Comparison of ENCODE assay signal across 20 mouse cellular contexts in the genomic region with DNA sequence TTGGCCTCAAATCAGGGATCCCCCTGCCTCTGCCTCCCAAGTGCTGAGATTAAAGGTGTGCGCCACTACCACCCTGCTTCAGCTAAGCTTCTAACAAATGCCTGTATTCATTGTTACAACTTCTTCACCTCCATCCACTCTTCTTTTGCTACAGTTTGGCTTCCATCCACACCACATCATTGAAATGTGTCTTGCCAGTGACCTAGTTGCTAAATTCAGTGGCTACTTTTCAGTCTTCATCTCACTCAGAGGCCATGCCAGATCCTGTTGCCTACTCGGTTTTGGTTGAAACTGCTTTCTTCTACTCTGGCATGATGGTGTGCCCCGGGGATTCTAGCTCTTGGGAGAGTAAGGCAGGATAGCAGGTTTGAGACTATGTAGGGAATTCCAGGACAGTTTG.
DNase-seq lines count a peak whose midpoint lies in the region; ATAC-seq lines count a peak whose summit lies in the region.
"Had no signal": no experiment of that assay in that cellular context is flagged by ENCODE, and none has a peak within 500 bp of the region (broad histone marks: within the 10 kb centered on the region; RNA-seq: fewer than 3 reads in every experiment).

No protein-coding gene starts in this region.

- no peak for DNase-seq in frontal cortex, postnatal 10 days (ENCODE audit: low spot score in 2 of 2)
- DNase-seq in lung, postnatal 10 days: peak; percentile 36
- no peak for DNase-seq in lung, postnatal 4 days
- DNase-seq in 3T3-L1 (ENCODE audit: low read depth, low spot score) (peak; percentile 49), adipocyte (ENCODE audit: low spot score) (peak; percentile 68)
- DNase-seq: adrenal gland, postnatal 10 days; cerebellum, adult 18-20 months; cerebellum, adult 9-10 months; gastrocnemius, postnatal 10 days; gastrocnemius, postnatal 36 days; heart, adult 2 months; heart, postnatal 36 days had no signal

- ATAC-seq in frontal cortex, adult (ENCODE audit: low TSS enrichment): 0 out of 2 replicates have a peak, but pooled peaks have one; percentile 16
- no peak for ATAC-seq in cerebellum, adult (ENCODE audit: insufficient number of reproducible peaks, low FRiP score, low TSS enrichment)
- ATAC-seq: activated CD4-positive, CD25-positive, alpha-beta regulatory T cell, adult 4 months; CD4-positive, CD25-positive, alpha-beta regulatory T cell, adult 4 months; forebrain, embryonic 13.5 days; forebrain, embryonic 16.5 days; hindbrain, embryonic 16.5 days; intestine, embryonic 15.5 days had no signal

Comparison
In these comparisons a context has a peak if more than half of its experiments do, and no peak if none do; other contexts are left out.
1. DNase-seq: peak in lung, postnatal 10 days (single experiment), 3T3-L1 (single experiment) and adipocyte (single experiment); none in frontal cortex, postnatal 10 days (0 of 2) and lung, postnatal 4 days (0 of 2).